Mouse (Mus musculus) limb, embryonic 12.5 days (tissue): Measurements from ENCODE around the gene Tfrc. TPM values are rescaled to one million over a fixed set of nuclear protein-coding genes. Genes with fewer than 3 reads are reported as not detected.

Source experiments
- ATAC-seq: fragments of 200-750 bp; cut with Nextera tagmentation; 2 replicates; pipeline ENCODE4 v1.8.0; 2017; ENCODE audit warnings: low read depth, moderate TSS enrichment; ENCODE audit not compliant: insufficient number of reproducible peaks, insufficient read depth, low FRiP score, low TSS enrichment
- H3K27ac ChIP-seq: fragments of 300-500 bp; sonication (generic); 2 replicates; pipeline ENCODE4 v1.5.1; 2016; ENCODE audit warnings: mild to moderate bottlenecking, moderate library complexity
- H3K27me3 ChIP-seq: fragments of 300-500 bp; sonication (generic); 2 replicates; pipeline ENCODE4 v1.6.1; 2016; ENCODE audit warnings: mild to moderate bottlenecking, moderate library complexity
- H3K36me3 ChIP-seq: fragments of 300-500 bp; sonication (generic); 2 replicates; pipeline ENCODE4 v1.6.1; 2016; ENCODE audit warnings: mild to moderate bottlenecking, moderate library complexity
- H3K4me1 ChIP-seq: fragments of 300-500 bp; sonication (generic); replicated peaks from 2 replicates; pipeline ENCODE4 v1.6.1; 2016
- H3K4me2 ChIP-seq: fragments of 300-500 bp; sonication (generic); 2 replicates; pipeline ENCODE4 v1.6.1; 2016; ENCODE audit warnings: mild to moderate bottlenecking, moderate library complexity
- H3K4me3 ChIP-seq: fragments of 300-500 bp; sonication (generic); replicated peaks from 2 replicates; pipeline ENCODE4 v1.5.1; 2016; ENCODE audit warnings: mild to moderate bottlenecking
- H3K9ac ChIP-seq: fragments of 300-500 bp; sonication (generic); replicated peaks from 2 replicates; pipeline ENCODE4 v1.6.1; 2016; ENCODE audit warnings: mild to moderate bottlenecking, moderate library complexity
- H3K9me3 ChIP-seq: fragments of 300-500 bp; sonication (generic); 2 replicates; pipeline ENCODE4 v1.6.1; 2016; ENCODE audit warnings: mild to moderate bottlenecking, moderate library complexity
- WGBS: fragments of 180-500 bp; shearing (Covaris S2); methylation state at CpG from one replicate; pipeline ENCODE4 v1.1.7; 2016; 5-methylcytosine and 5-hydroxymethylcytosine counted together
- polyA plus RNA-seq: library from polyadenylated mRNA; unstranded; fragments of >200 nt; fragmentation: Nextera tagmentation; extraction: Ambion mirVana; gene quantifications from 2 replicates; pipeline ENCODE4 v1.2.1, GENCODE M21; 2016

Gene Tfrc
- polyA plus RNA-seq, 1 experiment from 2014 or later = 40.7 TPM

DNA sequence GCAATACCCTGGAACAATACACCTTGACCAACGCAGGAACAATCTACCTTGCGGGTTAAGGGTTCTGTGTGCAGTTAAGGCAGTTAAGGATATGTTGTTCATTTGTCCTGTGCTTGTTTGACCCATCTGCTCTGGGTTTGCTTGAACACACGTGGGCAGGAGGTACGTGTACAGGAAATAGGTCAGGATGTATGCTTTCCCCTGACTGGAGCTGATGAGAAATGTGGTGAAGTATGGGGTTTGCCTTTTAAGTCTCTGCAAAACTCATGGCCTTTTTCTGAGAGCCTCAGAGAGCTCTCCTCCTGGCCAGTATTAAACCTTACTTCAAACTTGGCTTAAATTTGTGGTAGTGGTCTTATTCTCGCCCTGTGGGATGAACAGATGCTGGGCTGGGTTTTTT lies 14.8 kb upstream of the Tfrc start:
- no peaks in the 10 kb centered on the region for H3K9me3 ChIP-seq
- H3K4me1 ChIP-seq = no peaks in the 10 kb centered on the region; the same call in 1 of the 2 replicates
- H3K27me3 ChIP-seq = no peaks in the 10 kb centered on the region
- no peak for ATAC-seq
- 71% methylated on average over 5 of the region's 5 CpGs for WGBS
- H3K9ac ChIP-seq = no peak overlapping the region
- H3K36me3 ChIP-seq = no peaks in the 10 kb centered on the region
- H3K4me2 ChIP-seq = no peak overlapping the region
- no peak overlapping the region for H3K27ac ChIP-seq
- H3K4me3 ChIP-seq = no peak overlapping the region

DNA sequence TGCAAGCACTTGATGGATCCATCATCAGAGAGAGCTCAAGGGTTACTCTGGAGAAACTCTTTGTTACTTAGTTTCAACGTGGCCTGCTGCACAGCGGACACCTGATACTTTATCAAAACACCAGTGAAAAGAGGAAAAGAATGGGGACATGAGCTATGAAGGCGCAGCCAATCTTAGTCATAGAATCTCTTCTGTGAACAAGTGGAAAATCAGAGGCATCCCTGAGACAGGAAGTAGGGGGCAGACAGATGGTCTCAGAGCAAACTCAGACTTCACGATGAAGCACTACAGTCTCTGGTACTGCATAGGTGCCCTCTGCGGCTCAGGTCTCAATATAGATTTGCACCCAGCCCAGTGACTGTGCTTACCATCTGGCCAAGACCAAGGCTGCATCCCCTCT lies 14.0 kb upstream of the Tfrc start:
- H3K9ac ChIP-seq = no peak overlapping the region
- H3K27me3 ChIP-seq = no peaks in the 10 kb centered on the region
- WGBS = 83% methylated on average over 5 of the region's 5 CpGs
- H3K36me3 ChIP-seq = no peaks in the 10 kb centered on the region
- H3K27ac ChIP-seq = no peak overlapping the region
- H3K4me2 ChIP-seq = no peak overlapping the region
- H3K9me3 ChIP-seq = no peaks in the 10 kb centered on the region
- H3K4me1 ChIP-seq = no peaks in the 10 kb centered on the region; the same call in 1 of the 2 replicates
- no peak overlapping the region for H3K4me3 ChIP-seq
- ATAC-seq = no peak

DNA sequence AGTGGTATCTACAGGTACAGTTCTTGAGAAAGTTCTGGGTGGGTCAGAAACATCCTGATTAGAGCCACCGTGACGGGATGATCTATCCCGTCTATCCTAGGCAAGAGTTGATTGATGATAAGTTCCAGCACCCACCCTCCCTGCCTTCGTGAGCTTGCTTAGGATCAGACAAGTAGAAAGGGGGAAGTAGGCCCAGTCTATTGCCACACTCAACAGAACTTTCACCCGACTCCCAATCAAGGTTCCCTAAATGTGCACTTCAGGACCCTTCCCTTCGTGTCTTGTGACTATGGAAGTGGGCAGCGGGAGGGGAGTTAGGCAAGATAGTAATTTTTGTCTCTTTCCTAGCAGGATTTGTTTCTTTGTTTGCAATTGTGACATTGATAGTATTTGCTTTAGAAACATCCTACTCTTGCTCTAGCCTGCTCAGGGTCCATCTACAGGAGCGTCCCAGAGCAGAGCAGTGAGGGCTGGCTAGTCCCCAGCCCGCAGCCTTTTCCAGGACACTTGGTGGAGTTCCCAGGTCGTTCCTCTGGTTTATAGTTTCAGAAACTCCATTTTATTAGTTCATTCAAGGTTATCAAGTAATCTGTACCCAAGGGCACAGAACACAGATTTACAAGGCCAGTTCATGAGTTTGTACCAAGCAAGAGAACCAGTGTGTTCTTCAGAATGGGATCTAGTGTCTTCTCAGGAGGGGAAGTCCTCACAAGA lies 13.4 kb upstream of the Tfrc start:
- WGBS = 83% methylated on average over 10 of the region's 10 CpGs
- Histone ChIP-seq H3K9ac (no peak overlapping the region), H3K36me3 (no peaks in the 10 kb centered on the region), H3K27ac (no peak overlapping the region), H3K4me1 (no peaks in the 10 kb centered on the region; the same call in 1 of the 2 replicates), H3K4me2 (no peak overlapping the region), H3K27me3 (no peaks in the 10 kb centered on the region), H3K9me3 (no peaks in the 10 kb centered on the region), H3K4me3 (no peak overlapping the region)
- ATAC-seq = no peak

DNA sequence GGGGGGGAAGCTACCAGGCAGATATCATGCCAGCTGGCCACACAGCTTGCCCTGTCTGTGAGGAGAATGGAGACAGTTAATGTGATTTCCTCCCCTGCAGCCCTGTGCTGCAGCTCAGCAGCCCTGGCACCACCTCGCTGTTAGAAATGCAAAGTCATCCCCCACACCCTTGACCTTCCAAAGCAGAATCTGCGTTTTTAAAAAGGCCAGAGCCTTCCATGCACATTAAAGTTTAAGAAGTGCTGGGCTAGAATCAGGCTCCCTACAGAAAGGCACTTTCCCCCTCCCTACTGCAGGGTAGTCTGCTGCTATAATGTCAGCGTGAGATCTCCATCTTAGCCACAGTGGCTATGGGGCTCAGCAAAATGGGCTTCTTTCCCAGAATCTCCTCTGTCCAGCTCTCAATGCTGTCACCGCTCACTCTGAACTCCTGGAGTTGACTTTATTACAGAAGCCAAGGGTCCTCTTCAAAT lies 10.8 kb upstream of the Tfrc start:
- H3K4me1 ChIP-seq = no peaks in the 10 kb centered on the region; the same call in 1 of the 2 replicates
- no peaks in the 10 kb centered on the region for H3K27me3 ChIP-seq
- H3K27ac ChIP-seq = no peak overlapping the region
- H3K4me2 ChIP-seq = no peak overlapping the region
- no peak overlapping the region for H3K4me3 ChIP-seq
- no peak for ATAC-seq
- 33% methylated on average over 4 of the region's 4 CpGs for WGBS
- H3K9me3 ChIP-seq = no peaks in the 10 kb centered on the region
- peak overlapping the region; percentile 28; the same call in 1 of the 2 replicates for H3K9ac ChIP-seq
- H3K36me3 ChIP-seq = no peaks in the 10 kb centered on the region

DNA sequence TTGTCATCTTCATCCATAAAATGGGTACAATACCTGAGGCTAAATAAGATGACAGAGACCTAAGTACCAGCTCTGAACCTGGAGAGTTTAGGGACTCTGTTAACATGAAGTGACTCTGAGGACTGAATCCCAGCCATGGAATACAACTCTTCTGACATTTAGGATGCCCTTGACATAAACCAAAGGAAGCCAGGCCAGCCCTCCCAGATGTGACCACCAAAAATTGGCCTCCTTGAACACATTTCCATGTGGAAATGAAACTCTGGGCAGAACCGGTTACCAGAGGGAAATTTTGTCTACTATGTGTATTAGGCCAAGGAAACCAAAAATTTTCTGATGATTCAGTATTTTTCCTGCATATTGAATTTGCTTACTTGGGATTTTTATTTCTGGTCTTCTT lies 9.6 kb upstream of the Tfrc start:
- Histone ChIP-seq H3K9ac (no peak overlapping the region), H3K4me3 (no peak overlapping the region), H3K36me3 (no peaks in the 10 kb centered on the region), H3K27ac (no peak overlapping the region), H3K4me2 (no peak overlapping the region), H3K9me3 (no peaks in the 10 kb centered on the region), H3K4me1 (no peaks in the 10 kb centered on the region; the same call in 1 of the 2 replicates), H3K27me3 (no peaks in the 10 kb centered on the region)
- no peak for ATAC-seq
- WGBS = 97% methylated on average over 1 of the region's 1 CpGs

DNA sequence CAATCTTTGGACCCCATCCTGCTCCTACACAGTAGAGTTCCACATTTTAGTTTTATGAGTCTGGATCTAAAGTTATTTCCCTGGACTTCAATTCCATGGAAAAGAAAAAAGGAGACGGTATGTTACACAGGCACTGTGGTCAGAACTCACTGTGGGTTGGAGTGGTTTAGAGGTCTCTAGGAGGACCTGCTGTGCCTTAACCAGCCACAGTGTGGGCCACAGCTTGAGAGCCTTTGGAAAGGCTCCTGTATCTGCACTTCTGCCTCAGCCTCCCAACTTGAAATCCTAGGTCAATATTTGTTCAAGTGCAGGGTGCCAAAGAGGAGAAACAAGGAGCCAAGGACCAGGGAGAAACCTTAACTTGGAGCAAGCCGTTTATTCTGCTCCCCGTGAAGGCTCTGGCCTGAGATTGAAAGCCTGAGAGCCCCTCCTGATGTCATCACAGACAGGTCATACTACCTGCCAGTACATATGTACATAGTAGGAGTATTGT lies 6.5 kb upstream of the Tfrc start:
- H3K9me3 ChIP-seq = no peaks in the 10 kb centered on the region
- no peak overlapping the region for H3K4me3 ChIP-seq
- no peaks in the 10 kb centered on the region for H3K36me3 ChIP-seq
- no peak overlapping the region for H3K9ac ChIP-seq
- no peaks in the 10 kb centered on the region for H3K27me3 ChIP-seq
- ATAC-seq = no peak
- no peaks in the 10 kb centered on the region; the same call in 1 of the 2 replicates for H3K4me1 ChIP-seq
- no peak overlapping the region for H3K27ac ChIP-seq
- no peak overlapping the region for H3K4me2 ChIP-seq
- WGBS = 80% methylated on average over 3 of the region's 3 CpGs

DNA sequence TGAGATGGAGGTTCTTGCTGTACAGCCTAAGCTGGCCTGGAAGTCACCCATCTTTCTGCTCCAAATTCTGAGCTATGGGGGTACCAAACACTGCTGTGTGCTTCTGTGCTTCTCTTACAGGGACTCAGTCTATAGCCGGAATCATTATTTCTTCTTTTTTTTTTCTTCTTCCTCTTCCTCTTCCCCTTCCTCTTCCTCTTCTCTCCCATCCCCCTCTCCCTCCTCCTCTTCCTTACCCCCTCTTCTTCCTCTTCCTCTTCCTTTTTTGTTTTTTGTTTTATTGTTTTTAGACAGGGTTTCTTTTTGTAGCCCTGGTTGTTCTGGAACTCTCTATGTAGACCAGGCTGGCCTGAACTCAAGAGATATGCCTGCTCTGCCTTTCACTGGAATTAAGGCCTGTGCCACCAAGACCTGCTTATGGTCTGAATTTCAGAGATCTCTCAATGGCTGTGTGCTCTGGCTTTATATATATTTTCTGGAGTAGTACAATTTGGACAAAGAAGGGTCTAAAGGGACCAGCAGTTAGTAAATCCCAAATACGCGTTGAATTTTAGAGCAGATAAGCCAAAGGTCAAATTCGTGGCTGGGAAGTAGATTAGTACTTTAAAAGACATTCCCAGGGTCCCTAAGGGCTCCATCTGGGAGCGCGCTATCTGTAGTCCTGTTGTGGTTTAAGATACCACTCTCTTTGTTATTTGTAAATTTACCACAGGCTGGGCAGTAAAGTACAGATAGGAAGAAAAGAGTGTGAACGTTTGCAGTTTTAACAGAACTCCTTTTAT lies 967 bp upstream of the Tfrc start:
- WGBS = 55% methylated on average over 7 of the region's 7 CpGs
- Histone ChIP-seq H3K4me1 (peaks cover 12% of the 10 kb centered on the region), H3K27me3 (no peaks in the 10 kb centered on the region), H3K9ac (no peak overlapping the region; the same call in 1 of the 2 replicates), H3K27ac (no peak overlapping the region), H3K36me3 (no peaks in the 10 kb centered on the region), H3K9me3 (no peaks in the 10 kb centered on the region), H3K4me2 (peak overlapping the region; percentile 78), H3K4me3 (peak overlapping the region; percentile 81; the same call in 1 of the 2 replicates)
- ATAC-seq = no peak

DNA sequence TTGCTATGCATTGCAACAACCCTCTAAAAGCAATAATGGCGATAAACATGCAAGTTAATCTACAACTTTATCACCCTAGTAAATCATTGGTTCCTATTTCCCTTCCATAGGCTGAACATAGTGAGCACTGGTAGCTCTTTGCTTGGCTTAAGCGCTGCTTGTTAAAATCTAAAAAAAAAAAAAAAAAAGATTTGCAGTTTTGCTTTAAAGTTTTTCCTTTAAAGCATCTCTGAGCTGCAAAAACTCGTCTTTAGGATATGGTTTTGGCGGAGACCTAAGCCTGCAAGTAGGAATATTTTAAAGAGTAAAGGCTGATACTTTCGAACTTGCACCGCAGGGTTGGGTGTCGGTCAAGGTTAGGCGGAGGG lies 392 bp upstream of the Tfrc start:
- no peak for ATAC-seq
- Histone ChIP-seq H3K9ac (peak overlapping the region; percentile 78), H3K36me3 (no peaks in the 10 kb centered on the region), H3K4me3 (peak overlapping the region; percentile 81), H3K27ac (peak overlapping the region; percentile 93; the same call in 1 of the 2 replicates), H3K9me3 (no peaks in the 10 kb centered on the region), H3K4me1 (peaks cover 12% of the 10 kb centered on the region), H3K4me2 (peak overlapping the region; percentile 78), H3K27me3 (no peaks in the 10 kb centered on the region)
- WGBS = 8% methylated on average over 8 of the region's 8 CpGs

DNA sequence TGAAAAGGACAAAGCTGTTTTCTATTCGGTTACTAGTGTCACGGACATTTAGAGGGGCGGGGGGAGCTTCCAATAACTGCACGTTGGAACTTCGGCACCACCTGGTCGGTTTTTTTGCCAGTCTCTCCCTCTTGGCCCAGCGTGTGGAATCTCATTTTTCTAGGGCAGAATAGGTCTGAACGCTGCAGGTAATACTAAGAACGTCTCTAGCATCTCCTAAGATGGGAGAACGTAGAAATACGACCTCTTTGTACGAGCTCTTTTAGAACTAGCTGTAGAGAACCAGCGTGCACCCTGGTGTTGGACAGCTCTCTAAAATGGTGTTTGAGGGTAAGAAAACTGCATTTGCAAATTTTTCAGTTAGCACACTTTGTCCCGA lies 670 bp downstream of the Tfrc start:
- Histone ChIP-seq H3K9ac (peak overlapping the region; percentile 78), H3K36me3 (peaks cover 4% of the 10 kb centered on the region; the same call in 1 of the 2 replicates), H3K27me3 (no peaks in the 10 kb centered on the region), H3K9me3 (no peaks in the 10 kb centered on the region), H3K4me1 (peaks cover 12% of the 10 kb centered on the region), H3K4me3 (peak overlapping the region; percentile 81), H3K4me2 (peak overlapping the region; percentile 78), H3K27ac (peak overlapping the region; percentile 93)
- no peak for ATAC-seq
- WGBS = under 1% methylated on average over 14 of the region's 14 CpGs

DNA sequence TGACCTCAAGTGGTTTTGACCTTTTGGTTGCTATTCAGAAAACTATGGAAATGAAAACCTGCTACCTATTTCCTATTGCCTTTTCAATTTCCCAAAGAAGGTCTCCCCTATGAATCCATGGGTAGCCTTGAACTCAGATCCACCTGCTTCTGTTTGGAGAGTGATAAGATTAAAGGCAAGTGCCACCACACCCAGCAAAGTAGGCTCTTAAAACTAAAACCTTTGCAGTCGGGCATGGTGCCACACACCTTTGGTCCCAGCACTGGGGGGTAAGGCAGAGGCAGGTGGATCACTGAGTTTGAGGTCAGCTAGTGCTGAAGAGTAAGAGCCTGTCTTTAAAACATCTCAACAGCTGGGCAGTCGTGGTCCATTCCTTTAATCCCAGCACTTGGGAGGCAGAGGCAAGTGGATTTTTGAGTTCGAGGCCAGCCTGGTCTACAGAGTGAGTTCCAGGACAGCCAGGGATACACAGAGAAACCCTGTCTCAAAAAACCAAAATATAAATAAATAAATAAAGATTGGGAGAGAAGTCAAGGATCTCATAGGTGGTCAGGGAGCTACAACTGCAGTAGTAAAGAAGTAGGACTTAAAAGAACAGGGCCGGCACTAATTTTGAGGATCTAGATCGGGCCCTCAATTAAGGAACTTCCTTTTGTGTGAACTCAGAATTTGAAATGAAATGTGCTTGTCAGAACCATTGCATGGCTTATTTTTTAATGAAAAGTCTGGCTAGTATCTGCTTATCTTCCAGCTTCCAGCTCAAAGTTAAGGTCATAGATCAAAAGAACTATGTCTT lies 1.9 kb downstream of the Tfrc start:
- 0 out of 2 replicates have a peak overlapping the region, but pooled peaks have one; percentile 81 for H3K4me3 ChIP-seq
- 79% methylated on average over 5 of the region's 5 CpGs for WGBS
- H3K9ac ChIP-seq = no peak overlapping the region
- no peaks in the 10 kb centered on the region for H3K27me3 ChIP-seq
- no peaks in the 10 kb centered on the region for H3K9me3 ChIP-seq
- ATAC-seq = no peak
- peaks cover 16% of the 10 kb centered on the region for H3K36me3 ChIP-seq
- peaks cover 12% of the 10 kb centered on the region for H3K4me1 ChIP-seq
- H3K4me2 ChIP-seq = peak overlapping the region; percentile 78
- no peak overlapping the region for H3K27ac ChIP-seq

DNA sequence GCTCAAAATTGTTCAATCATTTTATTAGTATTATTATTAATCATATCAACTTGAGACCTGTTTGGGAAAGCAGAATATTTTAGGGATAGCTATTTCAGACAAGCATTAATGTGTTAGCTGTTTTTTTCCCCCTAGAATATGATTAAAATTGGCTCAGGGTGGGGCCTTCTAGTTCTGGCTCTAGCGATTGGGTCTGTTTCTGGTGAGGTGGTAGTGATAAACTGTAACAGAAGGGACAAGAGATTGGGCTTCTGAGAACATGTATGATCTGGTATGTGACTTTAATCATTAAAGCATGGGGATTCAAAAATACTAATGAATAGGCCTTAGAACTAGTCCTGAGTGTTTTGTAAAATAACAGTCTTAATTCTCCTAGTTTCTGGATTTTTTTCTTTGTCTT lies 3.3 kb downstream of the Tfrc start:
- Histone ChIP-seq H3K36me3 (peaks cover 27% of the 10 kb centered on the region), H3K4me1 (peaks cover 12% of the 10 kb centered on the region), H3K27ac (no peak overlapping the region), H3K4me2 (no peak overlapping the region), H3K27me3 (no peaks in the 10 kb centered on the region), H3K4me3 (no peak overlapping the region), H3K9ac (no peak overlapping the region), H3K9me3 (no peaks in the 10 kb centered on the region)
- ATAC-seq = no peak
- WGBS = 88% methylated on average over 1 of the region's 1 CpGs
